Mouse (Mus musculus) effector memory CD4-positive, alpha-beta T cell, adult 7 months (primary cell): ENCODE data around the gene Klri1. TPM values are rescaled to one million over a fixed set of nuclear protein-coding genes. Genes with fewer than 3 reads are reported as not detected.

Experiments
- polyA plus RNA-seq: library from polyadenylated mRNA; unstranded; fragments of 100-300 nt; shearing (Covaris generic); gene quantifications from one replicate; pipeline ENCODE4 v1.2.1, GENCODE M21; 2017

Gene Klri1
- polyA plus RNA-seq = not detected

GRCm38 (mm10) chr6:129717032-129717431 lies at the start of gene Klri1:
Gene Klri1 (minus strand): TSS chr6:129717132.

GRCm38 (mm10) chr6:129740069-129740721 lies 23.3 kb upstream of the Klri1 start, which contains the start of gene Klri2:
Gene Klri2 (minus strand): TSS chr6:129740484.

GRCm38 (mm10) chr6:129678873-129679272 lies 38.1 kb downstream of the Klri1 start, which contains the start of gene Klrc1:
Gene Klrc1 (minus strand): TSS chr6:129678973.

GRCm38 (mm10) chr6:129660589-129660988 lies 56.3 kb downstream of the Klri1 start, which contains the start of gene Klrc2:
Gene Klrc2 (minus strand): TSS chr6:129660689.

Other genes with a start within 250 kb of the Klri1 start
- not detected for gene Olr1, start 210.0 kb downstream of the Klri1 start, polyA plus RNA-seq
- gene Tmem52b, start 204.6 kb downstream of the Klri1 start, polyA plus RNA-seq = not detected
- 55.7 TPM for gene Gabarapl1, start 184.0 kb downstream of the Klri1 start, polyA plus RNA-seq
- gene Klre1, start 139.2 kb downstream of the Klri1 start, polyA plus RNA-seq = 1.4 TPM
- 53.0 TPM for gene Klrd1, start 125.3 kb downstream of the Klri1 start, polyA plus RNA-seq
- 219 TPM for gene Klrk1, start 93.3 kb downstream of the Klri1 start, polyA plus RNA-seq
- gene Klrc3, start 73.8 kb downstream of the Klri1 start, polyA plus RNA-seq = not detected
- gene Klrc2, start 56.4 kb downstream of the Klri1 start, polyA plus RNA-seq = 16.1 TPM
- 391 TPM for gene Klrc1, start 38.2 kb downstream of the Klri1 start, polyA plus RNA-seq
- gene Klri2, start 23.4 kb upstream of the Klri1 start, polyA plus RNA-seq = 1.3 TPM
- gene Gm156, start 67.1 kb upstream of the Klri1 start, polyA plus RNA-seq = not detected
- not detected for gene Gm17631, start 145.5 kb upstream of the Klri1 start, polyA plus RNA-seq
- not detected for gene Klra17, start 159.5 kb upstream of the Klri1 start, polyA plus RNA-seq
- not detected for gene Klra5, start 200.5 kb upstream of the Klri1 start, polyA plus RNA-seq